Mouse (Mus musculus) forebrain, embryonic 16.5 days (tissue): ENCODE measurements around the gene Hoxd11. TPM values are rescaled to one million over a fixed set of nuclear protein-coding genes. Genes with fewer than 3 reads are reported as not detected.

Experiments
- ATAC-seq: fragments of 200-750 bp; cut with Nextera tagmentation; 2 replicates; pipeline ENCODE4 v1.8.0; 2017; ENCODE audit warnings: mild to moderate bottlenecking, moderate library complexity
- H3K27ac ChIP-seq: fragments of 300-500 bp; sonication (generic); 2 replicates; pipeline ENCODE4 v1.5.1; 2014; ENCODE audit warnings: low read length, control low read depth
- H3K27me3 ChIP-seq: fragments of 300-500 bp; sonication (generic); replicated peaks from 2 replicates; pipeline ENCODE4 v1.6.1; 2014; ENCODE audit warnings: low read length; ENCODE audit not compliant: control insufficient read depth, insufficient read depth
- H3K36me3 ChIP-seq: fragments of 300-500 bp; sonication (generic); 2 replicates; pipeline ENCODE4 v1.6.1; 2014; ENCODE audit not compliant: control insufficient read depth, insufficient read depth
- H3K4me1 ChIP-seq: fragments of 300-500 bp; sonication (generic); replicated peaks from 2 replicates; pipeline ENCODE4 v1.6.1; 2014; ENCODE audit warnings: low read length; ENCODE audit not compliant: control insufficient read depth, insufficient read depth
- H3K4me2 ChIP-seq: fragments of 300-500 bp; sonication (generic); 2 replicates; pipeline ENCODE4 v1.6.1; 2014; ENCODE audit warnings: mild to moderate bottlenecking, low read length, control low read depth
- H3K4me3 ChIP-seq: fragments of 300-500 bp; sonication (generic); replicated peaks from 2 replicates; pipeline ENCODE4 v1.5.1; 2014; ENCODE audit warnings: mild to moderate bottlenecking, low read length, control low read depth
- H3K9ac ChIP-seq: fragments of 300-500 bp; sonication (generic); replicated peaks from 2 replicates; pipeline ENCODE4 v1.6.1; 2014; ENCODE audit warnings: low read depth, low read length, control low read depth
- H3K9me3 ChIP-seq: fragments of 300-500 bp; sonication (generic); 2 replicates; pipeline ENCODE4 v1.6.1; 2016; ENCODE audit warnings: low read length; ENCODE audit not compliant: control insufficient read depth
- WGBS: fragments of 180-500 bp; shearing (Covaris S2); extraction: QIAGEN DNeasy Blood & Tissue Kit; methylation state at CpG from one replicate; pipeline ENCODE4 v1.1.7; 2014; 5-methylcytosine and 5-hydroxymethylcytosine counted together
- polyA plus RNA-seq: library from polyadenylated mRNA; unstranded; fragments of >200 nt; fragmentation: Nextera tagmentation; extraction: Ambion mirVana; gene quantifications from 2 replicates; pipeline ENCODE4 v1.2.1, GENCODE M21; 2015

Gene Hoxd11
- polyA plus RNA-seq, 1 experiment from 2014 or later, result not detected

DNA sequence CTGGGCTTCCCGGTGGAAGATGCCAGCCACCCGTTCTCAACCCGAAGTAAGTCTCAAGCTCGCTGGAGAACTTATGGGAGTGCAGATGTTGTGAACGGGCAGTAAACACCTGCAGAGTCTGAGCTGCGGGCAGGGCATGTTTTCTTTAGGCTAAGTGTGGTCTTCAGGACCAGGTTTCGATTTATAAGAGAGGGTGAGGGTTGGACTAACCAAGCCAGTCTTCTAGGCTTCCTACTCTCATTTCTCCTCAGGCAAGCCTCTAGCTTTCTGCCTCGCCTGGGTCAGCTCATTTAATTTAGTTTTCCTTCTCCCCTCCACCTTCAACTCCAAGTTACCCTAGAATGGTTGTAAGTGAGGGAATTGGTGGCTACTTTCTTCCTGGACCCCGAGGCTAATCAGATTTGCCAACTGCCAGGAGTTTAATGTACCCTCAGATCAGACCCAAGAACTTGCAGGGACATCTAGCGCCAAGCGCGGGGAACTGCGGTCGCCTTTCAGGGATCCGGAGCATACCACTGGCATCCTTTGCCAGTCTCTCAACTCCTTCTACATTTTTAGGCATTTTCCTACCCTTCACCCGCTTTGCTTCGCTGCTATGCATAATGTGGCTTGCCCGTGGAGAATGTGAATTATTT is 15.9 kb upstream of the Hoxd11 start:
- Histone ChIP-seq H3K9ac (no peak overlapping the region), H3K27me3 (peaks cover 77% of the 10 kb centered on the region), H3K4me3 (no peak overlapping the region), H3K4me1 (peaks cover 9% of the 10 kb centered on the region), H3K36me3 (no peaks in the 10 kb centered on the region), H3K4me2 (no peak overlapping the region), H3K9me3 (no peaks in the 10 kb centered on the region), H3K27ac (no peak overlapping the region)
- WGBS, result 4% methylated on average over 18 of the region's 18 CpGs
- ATAC-seq, result peak; percentile 50; the same call in 1 of the 2 replicates

DNA sequence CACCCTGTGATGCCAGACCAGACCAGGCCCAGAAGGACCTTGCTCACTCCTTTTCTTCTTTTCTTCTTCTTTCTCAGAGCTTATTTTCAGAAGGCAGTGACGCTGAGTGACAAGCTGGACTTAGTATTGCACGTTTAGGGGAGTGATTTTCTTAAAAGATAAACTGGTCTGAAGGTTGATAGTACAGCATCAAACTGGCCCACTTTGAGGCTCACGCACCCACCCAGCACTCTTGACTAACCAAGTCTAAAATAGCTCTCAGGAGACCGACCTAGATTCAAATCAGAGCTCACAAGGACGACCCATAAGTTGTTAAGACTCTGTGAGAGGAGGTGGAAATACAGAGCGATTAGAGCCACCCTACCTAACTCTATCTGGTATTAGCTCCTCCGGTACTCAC is 12.9 kb upstream of the Hoxd11 start:
- 5% methylated on average over 7 of the region's 7 CpGs for WGBS
- H3K36me3 ChIP-seq, result no peaks in the 10 kb centered on the region

DNA sequence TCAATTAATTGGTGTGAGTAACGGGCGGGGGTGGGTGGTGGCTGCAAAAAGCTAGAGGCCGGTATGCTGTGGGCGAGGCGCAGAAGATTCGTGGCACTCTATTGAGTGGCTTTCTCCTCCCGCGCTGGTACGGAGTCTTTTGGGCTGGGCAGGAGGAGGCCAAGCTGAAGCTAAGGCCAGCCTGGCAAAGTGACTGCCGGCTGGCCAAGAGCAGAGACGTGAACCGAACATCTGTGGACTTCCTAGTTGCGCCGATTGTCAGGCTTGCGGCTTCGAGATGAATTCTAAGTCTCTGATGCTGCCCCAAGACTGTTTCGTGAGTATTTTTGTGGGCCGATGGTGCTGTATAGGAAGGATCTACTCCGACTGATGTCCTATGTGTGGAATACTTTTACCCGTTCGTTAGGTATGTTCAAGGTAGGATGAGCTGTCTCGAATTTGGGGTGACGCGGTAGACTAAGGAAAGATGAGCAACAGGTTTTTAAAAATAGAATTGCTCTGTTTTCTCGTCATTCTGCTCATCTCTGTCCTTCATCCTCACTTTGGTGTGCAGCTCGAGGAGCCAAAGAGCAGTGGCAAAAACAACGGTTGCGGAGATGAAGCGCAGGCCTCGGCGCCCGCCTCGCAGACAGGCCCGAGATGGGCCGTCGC is 12.0 kb upstream of the Hoxd11 start:
- under 1% methylated on average over 36 of the region's 36 CpGs for WGBS
- Histone ChIP-seq H3K27ac (no peak overlapping the region), H3K4me2 (no peak overlapping the region), H3K4me3 (no peak overlapping the region), H3K36me3 (no peaks in the 10 kb centered on the region), H3K27me3 (peaks cover 89% of the 10 kb centered on the region), H3K9ac (no peak overlapping the region), H3K4me1 (peaks cover 12% of the 10 kb centered on the region), H3K9me3 (no peaks in the 10 kb centered on the region)
- no peak for ATAC-seq

More for the DNA sequence above, 12.9 kb upstream of the Hoxd11 start:
- no peak overlapping the region for H3K27ac ChIP-seq
- no peak overlapping the region for H3K4me3 ChIP-seq
- no peak overlapping the region for H3K9ac ChIP-seq
- no peak overlapping the region for H3K4me2 ChIP-seq
- no peak for ATAC-seq
- no peaks in the 10 kb centered on the region for H3K9me3 ChIP-seq
- peaks cover 12% of the 10 kb centered on the region for H3K4me1 ChIP-seq
- peaks cover 88% of the 10 kb centered on the region for H3K27me3 ChIP-seq

DNA sequence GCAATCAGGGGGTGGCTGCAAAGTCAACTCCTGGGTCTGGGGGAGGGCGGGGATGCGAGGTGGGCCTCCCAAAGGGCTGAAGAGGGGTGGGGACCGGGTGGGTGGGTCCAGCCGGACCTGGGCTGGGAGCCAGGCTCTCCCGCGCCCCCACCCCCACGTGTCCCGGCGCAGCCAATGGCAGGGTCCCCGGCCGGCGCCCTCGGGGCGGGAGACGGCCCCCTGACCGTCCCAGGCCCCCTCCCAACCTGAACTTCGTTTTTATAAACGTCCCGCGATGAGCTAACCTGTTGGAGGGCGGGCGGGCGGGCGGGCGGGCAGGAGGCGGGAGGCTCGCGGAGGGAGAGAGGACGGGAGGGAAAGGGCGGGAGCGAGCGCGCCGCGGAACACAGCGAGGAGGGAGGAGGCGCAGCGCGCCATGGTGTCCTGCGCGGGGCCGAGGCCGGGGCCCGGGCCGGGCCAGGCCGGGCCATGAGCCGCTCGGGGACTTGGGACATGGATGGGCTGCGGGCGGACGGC is 11.5 kb upstream of the Hoxd11 start, which contains the start of gene Hoxd13:
Gene Hoxd13, plus strand, starts transcription at position 469 of the 516 bp plus-strand sequence.
- Histone ChIP-seq H3K4me2 (peak within 1 kb of the TSS; percentile 45), H3K27ac (no peak within 1 kb of the TSS), H3K4me3 (peak within 1 kb of the TSS; percentile 19), H3K36me3 (no peaks in the 10 kb centered on the region), H3K4me1 (peaks cover 16% of the 10 kb centered on the region), H3K9ac (no peak within 1 kb of the TSS), H3K9me3 (no peaks in the 10 kb centered on the region), H3K27me3 (peaks cover 90% of the 10 kb centered on the region)
- WGBS, result 0% methylated on average over 19 of the region's 51 CpGs
- peak; percentile 57; the same call in 1 of the 2 replicates for ATAC-seq

DNA sequence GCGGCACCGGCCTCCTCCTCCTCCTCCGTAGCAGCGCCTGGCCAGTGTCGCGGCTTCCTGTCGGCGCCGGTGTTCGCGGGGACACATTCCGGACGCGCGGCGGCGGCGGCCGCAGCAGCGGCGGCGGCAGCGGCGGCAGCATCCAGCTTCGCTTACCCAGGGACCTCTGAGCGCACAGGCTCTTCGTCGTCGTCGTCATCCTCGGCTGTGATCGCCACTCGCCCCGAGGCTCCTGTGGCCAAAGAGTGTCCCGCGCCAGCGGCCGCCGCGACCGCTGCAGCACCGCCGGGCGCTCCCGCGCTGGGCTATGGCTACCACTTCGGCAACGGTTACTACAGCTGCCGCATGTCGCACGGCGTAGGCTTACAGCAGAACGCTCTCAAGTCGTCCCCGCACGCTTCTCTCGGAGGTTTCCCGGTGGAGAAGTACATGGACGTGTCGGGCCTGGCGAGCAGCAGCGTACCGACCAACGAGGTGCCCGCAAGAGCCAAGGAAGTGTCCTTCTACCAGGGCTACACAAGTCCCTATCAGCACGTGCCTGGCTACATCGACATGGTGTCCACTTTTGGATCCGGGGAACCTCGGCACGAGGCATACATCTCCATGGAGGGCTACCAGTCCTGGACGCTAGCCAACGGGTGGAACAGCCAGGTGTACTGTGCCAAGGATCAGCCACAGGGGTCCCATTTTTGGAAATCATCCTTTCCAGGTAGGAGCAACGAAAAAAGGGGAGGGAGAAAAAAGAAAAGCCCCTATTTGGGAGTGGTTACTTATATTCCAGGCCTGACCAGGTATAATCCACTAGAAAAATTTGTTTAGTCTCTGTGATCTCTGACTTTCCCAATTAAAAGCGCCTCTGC is 10.8 kb upstream of the Hoxd11 start:
- WGBS, result under 1% methylated on average over 59 of the region's 74 CpGs
- Histone ChIP-seq H3K4me2 (peak overlapping the region; percentile 45), H3K4me3 (peak overlapping the region; percentile 19), H3K4me1 (peaks cover 17% of the 10 kb centered on the region), H3K9me3 (no peaks in the 10 kb centered on the region), H3K9ac (no peak overlapping the region), H3K27ac (no peak overlapping the region), H3K27me3 (peaks cover 91% of the 10 kb centered on the region), H3K36me3 (no peaks in the 10 kb centered on the region)
- ATAC-seq, result peak; percentile 51; the same call in 1 of the 2 replicates

DNA sequence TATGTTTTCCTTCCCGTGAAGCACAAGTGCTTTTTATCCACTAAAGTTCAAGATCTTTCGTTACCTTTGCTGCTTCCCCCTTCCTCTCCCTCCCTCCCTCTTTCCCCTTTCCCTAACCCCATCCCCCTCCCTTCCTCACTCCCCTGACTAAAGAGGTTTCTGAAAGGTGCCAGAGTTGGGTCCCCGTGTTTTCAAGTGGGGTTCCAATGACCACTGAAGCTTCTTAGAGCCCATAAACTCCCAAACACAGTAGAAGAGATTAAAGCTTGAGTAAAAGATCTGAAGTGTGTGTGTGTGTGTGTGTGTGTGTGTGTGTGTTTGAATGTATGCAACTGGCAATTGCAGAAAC is 10.2 kb upstream of the Hoxd11 start:
- Histone ChIP-seq H3K4me1 (peaks cover 17% of the 10 kb centered on the region), H3K9me3 (no peaks in the 10 kb centered on the region), H3K4me3 (no peak overlapping the region), H3K36me3 (no peaks in the 10 kb centered on the region), H3K4me2 (no peak overlapping the region), H3K27ac (no peak overlapping the region), H3K27me3 (peaks cover 91% of the 10 kb centered on the region), H3K9ac (no peak overlapping the region)
- WGBS, result 0% methylated on average over 3 of the region's 3 CpGs
- no peak for ATAC-seq

DNA sequence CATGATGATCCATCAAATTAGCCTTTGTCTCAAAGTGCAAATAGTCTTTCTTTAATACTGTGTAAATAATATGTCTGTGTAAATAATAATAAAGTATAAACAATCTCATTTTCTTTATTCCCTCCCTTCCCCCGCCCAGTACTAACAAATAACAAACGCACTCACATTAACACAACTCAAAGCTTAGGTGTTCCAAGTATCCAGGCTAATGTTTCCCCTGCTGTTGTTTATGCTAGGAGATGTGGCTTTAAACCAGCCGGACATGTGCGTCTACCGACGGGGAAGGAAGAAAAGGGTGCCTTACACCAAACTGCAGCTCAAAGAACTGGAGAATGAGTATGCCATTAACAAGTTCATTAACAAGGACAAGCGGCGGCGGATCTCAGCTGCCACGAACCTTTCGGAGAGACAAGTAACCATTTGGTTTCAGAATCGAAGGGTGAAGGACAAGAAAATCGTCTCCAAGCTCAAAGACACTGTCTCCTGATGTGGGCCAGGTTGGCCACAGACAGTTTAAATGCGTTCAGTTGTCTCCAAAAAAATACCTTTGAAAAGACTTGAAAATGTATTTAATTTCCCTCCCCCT is 9.6 kb upstream of the Hoxd11 start:
- no peaks in the 10 kb centered on the region for H3K9me3 ChIP-seq
- H3K4me1 ChIP-seq, result peaks cover 17% of the 10 kb centered on the region
- no peak overlapping the region for H3K27ac ChIP-seq
- H3K27me3 ChIP-seq, result peaks cover 91% of the 10 kb centered on the region
- WGBS, result 3% methylated on average over 14 of the region's 14 CpGs
- no peak overlapping the region for H3K4me3 ChIP-seq
- no peak overlapping the region for H3K4me2 ChIP-seq
- ATAC-seq, result no peak
- no peak overlapping the region for H3K9ac ChIP-seq
- H3K36me3 ChIP-seq, result no peaks in the 10 kb centered on the region

DNA sequence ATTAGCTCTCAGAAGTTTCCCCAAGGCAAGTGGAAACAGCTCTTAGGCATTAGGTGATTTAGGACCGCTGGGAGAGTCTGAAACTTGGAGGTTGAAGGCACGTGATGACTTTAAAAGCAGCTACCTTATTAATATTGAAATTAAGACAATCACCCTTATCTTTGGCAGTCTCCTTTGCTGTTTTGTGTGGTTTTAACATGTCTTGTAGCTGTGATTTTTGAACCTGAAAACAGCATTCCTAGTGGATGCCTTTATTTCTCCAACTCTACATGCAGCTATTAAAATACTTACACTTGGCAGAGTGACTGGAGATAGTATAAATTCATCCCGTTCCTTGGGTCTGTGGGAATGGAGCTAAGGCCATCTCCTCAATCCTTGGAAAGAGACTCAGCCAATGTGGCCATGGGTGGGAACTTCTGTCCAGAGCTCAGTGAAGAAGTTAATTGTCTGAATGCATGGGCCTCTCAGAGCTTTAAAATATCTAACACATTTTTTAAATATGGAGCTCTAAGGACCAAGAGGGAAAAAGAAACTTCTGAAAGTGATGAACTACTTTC is 8.6 kb upstream of the Hoxd11 start:
- no peak for ATAC-seq
- no peak overlapping the region for H3K4me2 ChIP-seq
- H3K4me3 ChIP-seq, result no peak overlapping the region
- WGBS, result 3% methylated on average over 3 of the region's 3 CpGs
- no peak overlapping the region for H3K9ac ChIP-seq
- no peak overlapping the region for H3K27ac ChIP-seq
- H3K4me1 ChIP-seq, result peaks cover 17% of the 10 kb centered on the region
- no peaks in the 10 kb centered on the region for H3K9me3 ChIP-seq
- peaks cover 93% of the 10 kb centered on the region for H3K27me3 ChIP-seq
- no peaks in the 10 kb centered on the region for H3K36me3 ChIP-seq
